Mouse (Mus musculus): ENCODE results near the gene Ace3. TPM values are rescaled to one million over a fixed set of nuclear protein-coding genes. Genes with fewer than 3 reads are reported as not detected.
"Not testable (repeated sequence)": the region's sequence is repeated elsewhere in the genome, so short reads cannot be mapped to it uniquely, and the experiment has no call there.

The Ace3 gene
- polyA plus RNA-seq, 1 experiment from 2014 or later = not detected

GRCm38 (mm10) chr11:106016440-106016839 is 22.0 kb downstream of the Ace3 start:
- H3K4me1 ChIP-seq (replicated peaks) = 0 out of 2 replicates have a peak, but pooled peaks cover 7% of the 10 kb centered on the region
- ATAC-seq (ENCODE audit: low read depth) = no peak
- DNase-seq = no peak
- H3K27ac ChIP-seq = no peak overlapping the region
- 57% methylated on average over 5 of the region's 5 CpGs for WGBS (ENCODE audit: insufficient replicate concordance)
- no peak overlapping the region for H3K4me2 ChIP-seq
- no peaks in the 10 kb centered on the region for H3K36me3 ChIP-seq
- no peaks in the 10 kb centered on the region for H3K9me3 ChIP-seq (replicated peaks)
- no peak overlapping the region for H3K9ac ChIP-seq
- peaks cover 93% of the 10 kb centered on the region for H3K27me3 ChIP-seq
- no peak overlapping the region for H3K4me3 ChIP-seq (replicated peaks)

DNA sequence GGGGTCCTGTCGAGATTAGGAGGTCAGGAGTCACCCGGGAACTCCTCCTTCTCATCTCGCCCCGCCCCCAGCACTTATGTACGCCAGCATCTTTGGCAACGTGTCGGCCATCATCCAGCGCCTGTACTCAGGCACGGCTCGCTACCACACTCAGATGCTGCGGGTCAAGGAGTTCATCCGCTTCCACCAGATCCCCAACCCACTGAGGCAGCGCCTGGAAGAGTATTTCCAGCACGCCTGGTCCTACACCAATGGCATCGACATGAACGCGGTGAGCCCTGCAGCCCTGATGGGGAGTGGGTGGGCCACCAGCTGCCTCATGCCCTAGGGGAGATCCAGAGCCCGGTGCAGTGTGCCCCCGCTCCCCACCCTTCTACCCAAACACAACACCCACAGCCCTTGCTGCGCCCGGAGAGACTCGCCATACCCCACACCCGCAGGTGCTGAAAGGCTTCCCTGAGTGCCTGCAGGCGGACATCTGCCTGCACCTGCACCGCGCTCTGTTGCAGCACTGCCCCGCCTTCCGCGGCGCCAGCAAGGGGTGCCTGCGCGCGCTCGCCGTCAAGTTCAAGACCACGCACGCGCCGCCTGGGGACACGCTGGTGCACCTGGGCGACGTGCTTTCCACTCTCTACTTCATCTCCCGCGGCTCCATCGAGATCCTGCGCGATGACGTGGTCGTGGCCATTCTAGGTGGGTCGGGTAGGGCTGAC is 25.7 kb downstream of the Ace3 start:
- H3K4me3 ChIP-seq (replicated peaks) = no peak overlapping the region
- H3K36me3 ChIP-seq = no peaks in the 10 kb centered on the region
- H3K27ac ChIP-seq = no peak overlapping the region
- no peak for ATAC-seq (ENCODE audit: low read depth)
- 0 out of 2 replicates have a peak, but pooled peaks cover 7% of the 10 kb centered on the region for H3K4me1 ChIP-seq (replicated peaks)
- no peak overlapping the region for H3K9ac ChIP-seq
- 3% methylated on average over 50 of the region's 50 CpGs for WGBS (ENCODE audit: insufficient replicate concordance)
- H3K4me2 ChIP-seq = no peak overlapping the region
- no peak for DNase-seq
- peaks cover 95% of the 10 kb centered on the region for H3K27me3 ChIP-seq
- H3K9me3 ChIP-seq (replicated peaks) = no peaks in the 10 kb centered on the region

DNA sequence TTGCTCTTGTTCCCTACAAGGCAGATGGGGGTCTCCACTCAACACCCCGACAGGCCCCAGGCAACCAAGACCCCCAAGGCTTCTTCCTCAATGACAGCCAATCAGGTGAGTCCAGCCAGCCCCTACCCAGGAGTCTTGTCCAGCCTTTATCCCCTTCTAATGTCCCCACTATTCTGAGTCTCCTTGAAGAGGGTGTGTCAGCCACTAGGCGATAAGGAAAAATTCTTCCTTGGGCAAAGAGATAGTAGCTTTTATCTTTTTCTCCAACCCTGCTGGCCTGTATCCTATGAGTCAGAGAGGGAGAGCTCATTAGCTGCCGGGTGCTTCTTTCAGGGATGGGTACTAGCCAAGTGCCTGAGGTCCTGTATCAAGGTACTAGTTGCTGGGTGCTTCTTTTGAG is 31.3 kb downstream of the Ace3 start:
- Histone ChIP-seq H3K9me3 (replicated peaks) (no peaks in the 10 kb centered on the region), H3K4me3 (replicated peaks) (no peak overlapping the region), H3K4me2 (no peak overlapping the region), H3K27ac (no peak overlapping the region), H3K4me1 (replicated peaks) (peaks cover 20% of the 10 kb centered on the region), H3K9ac (no peak overlapping the region), H3K36me3 (peaks cover 10% of the 10 kb centered on the region), H3K27me3 (peaks cover 51% of the 10 kb centered on the region)
- DNase-seq (no peak), ATAC-seq (ENCODE audit: low read depth) (peak; percentile 73)
- WGBS (ENCODE audit: insufficient replicate concordance) = 34% methylated on average over 3 of the region's 3 CpGs

DNA sequence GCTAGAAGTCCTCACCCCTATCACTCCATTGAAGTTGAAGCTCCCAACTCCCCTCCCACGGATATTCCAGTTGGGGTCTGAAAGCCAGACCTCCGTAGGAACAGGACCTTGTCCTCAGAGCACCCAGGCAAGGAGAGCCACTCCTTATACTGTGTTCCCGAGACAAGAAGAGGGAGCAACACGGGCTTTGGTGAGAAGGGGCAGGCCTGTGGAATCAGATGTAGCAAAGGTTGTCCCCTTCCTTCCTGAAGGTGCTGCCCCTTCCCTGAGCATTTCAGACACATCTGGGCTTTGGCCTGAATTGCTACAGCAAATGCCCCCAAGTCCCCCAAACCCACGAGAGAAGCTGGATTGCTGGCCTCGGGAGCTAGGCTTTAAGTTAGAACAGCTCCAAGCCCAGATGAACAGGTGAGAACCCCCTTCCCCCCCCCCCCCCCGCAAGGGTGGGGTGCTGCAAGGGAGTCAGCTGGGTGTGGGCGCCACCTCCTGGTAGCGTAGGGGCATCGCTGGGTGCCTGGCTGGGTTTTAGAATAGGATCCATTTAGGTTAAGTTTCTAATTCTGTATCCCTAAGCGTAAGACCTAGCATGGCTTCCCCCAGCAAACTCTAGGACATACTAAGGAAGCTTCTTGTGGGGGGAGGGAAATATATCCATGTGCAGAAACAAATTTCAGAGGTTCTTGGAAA is 32.1 kb downstream of the Ace3 start:
- WGBS (ENCODE audit: insufficient replicate concordance) = 23% methylated on average over 11 of the region's 11 CpGs
- Histone ChIP-seq H3K36me3 (peaks cover 10% of the 10 kb centered on the region), H3K9me3 (replicated peaks) (no peaks in the 10 kb centered on the region), H3K27ac (no peak overlapping the region), H3K27me3 (peaks cover 43% of the 10 kb centered on the region), H3K4me2 (peak overlapping the region; percentile 12; the same call in 1 of the 2 replicates), H3K4me1 (replicated peaks) (peaks cover 20% of the 10 kb centered on the region), H3K4me3 (replicated peaks) (no peak overlapping the region), H3K9ac (0 out of 2 replicates have a peak overlapping the region, but pooled peaks have one; percentile 22)
- DNase-seq = peak; percentile 30
- peak; percentile 48; the same call in 1 of the 2 replicates for ATAC-seq (ENCODE audit: low read depth)

GRCm38 (mm10) chr11:106027607-106028006 is 33.1 kb downstream of the Ace3 start:
- Histone ChIP-seq H3K27me3 (peaks cover 33% of the 10 kb centered on the region), H3K9ac (no peak overlapping the region), H3K4me1 (replicated peaks) (peaks cover 20% of the 10 kb centered on the region), H3K9me3 (replicated peaks) (no peaks in the 10 kb centered on the region), H3K36me3 (peaks cover 10% of the 10 kb centered on the region), H3K4me3 (replicated peaks) (no peak overlapping the region), H3K4me2 (no peak overlapping the region), H3K27ac (no peak overlapping the region)
- no peak for DNase-seq
- no peak for ATAC-seq (ENCODE audit: low read depth)
- 86% methylated on average over 5 of the region's 5 CpGs for WGBS (ENCODE audit: insufficient replicate concordance)

- ATAC-seq (ENCODE audit: low read depth); H3K36me3 ChIP-seq; H3K27me3 ChIP-seq; H3K9me3 ChIP-seq (replicated peaks); H3K27ac ChIP-seq: not testable (repeated sequence)
- H3K4me2 ChIP-seq = peak overlapping the region; percentile 54
- peak; percentile 26 for DNase-seq
- peaks cover 29% of the 10 kb centered on the region for H3K4me1 ChIP-seq (replicated peaks)
- 11% methylated on average over 9 of the region's 25 CpGs for WGBS (ENCODE audit: insufficient replicate concordance)
- peak overlapping the region; percentile 60 for H3K4me3 ChIP-seq (replicated peaks)
- H3K9ac ChIP-seq = peak overlapping the region; percentile 66
These were observed 37.6 kb downstream of the Ace3 start for GRCm38 (mm10) chr11:106032074-106032473.

DNA sequence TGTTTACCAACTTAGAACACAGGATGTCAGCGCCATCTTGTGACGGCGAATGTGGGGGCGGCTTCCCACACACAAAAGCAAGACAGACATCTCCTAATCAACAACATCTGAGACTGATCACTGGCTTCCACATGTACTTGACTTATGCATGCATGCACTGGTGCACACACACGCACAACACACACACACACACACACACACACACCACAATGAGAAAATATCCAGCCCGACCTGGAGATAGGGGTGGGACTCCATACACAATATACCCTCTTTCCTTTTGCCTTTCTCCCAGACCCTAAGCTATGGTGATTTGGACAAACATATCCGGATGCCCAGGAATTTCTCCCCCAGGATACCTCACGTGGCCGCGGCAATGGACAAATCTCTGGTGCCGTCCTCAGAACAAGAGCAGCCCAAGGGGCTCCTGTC is 39.0 kb downstream of the Ace3 start:
- H3K4me3 ChIP-seq (replicated peaks) = peak overlapping the region; percentile 45
- H3K27ac ChIP-seq = peak overlapping the region; percentile 88
- 39% methylated on average over 11 of the region's 11 CpGs for WGBS (ENCODE audit: insufficient replicate concordance)
- peaks cover 36% of the 10 kb centered on the region for H3K4me1 ChIP-seq (replicated peaks)
- peak overlapping the region; percentile 66 for H3K9ac ChIP-seq
- no peaks in the 10 kb centered on the region for H3K36me3 ChIP-seq
- H3K4me2 ChIP-seq = peak overlapping the region; percentile 63
- DNase-seq (no peak), ATAC-seq (ENCODE audit: low read depth) (peak; percentile 6; the same call in 1 of the 2 replicates)
- no peaks in the 10 kb centered on the region for H3K27me3 ChIP-seq
- H3K9me3 ChIP-seq (replicated peaks) = no peaks in the 10 kb centered on the region

DNA sequence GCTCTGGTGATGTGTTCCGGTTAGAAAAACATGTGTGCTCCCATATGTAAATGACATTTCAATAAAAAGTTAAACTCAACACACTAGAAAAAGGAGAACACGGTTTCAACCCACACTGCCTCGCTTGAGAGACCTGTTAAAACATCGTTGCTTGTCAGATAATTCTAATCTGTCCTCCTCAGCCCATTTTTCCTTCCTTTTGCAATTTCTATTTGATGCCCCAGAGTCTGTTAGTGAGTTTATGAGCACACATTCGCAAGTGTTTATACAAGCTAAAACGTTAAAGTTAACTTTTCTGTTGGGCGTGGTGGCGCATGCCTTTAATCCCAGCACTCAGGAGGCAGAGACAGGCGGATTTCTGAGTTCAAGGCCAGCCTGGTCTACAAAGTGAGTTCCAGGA is 40.5 kb downstream of the Ace3 start:
- peak overlapping the region; percentile 88 for H3K27ac ChIP-seq
- 53% methylated on average over 9 of the region's 9 CpGs for WGBS (ENCODE audit: insufficient replicate concordance)
- no peaks in the 10 kb centered on the region for H3K9me3 ChIP-seq (replicated peaks)
- no peaks in the 10 kb centered on the region for H3K36me3 ChIP-seq
- DNase-seq = no peak
- no peak overlapping the region for H3K4me2 ChIP-seq
- no peak for ATAC-seq (ENCODE audit: low read depth)
- H3K27me3 ChIP-seq = no peaks in the 10 kb centered on the region
- no peak overlapping the region for H3K4me3 ChIP-seq (replicated peaks)
- peak overlapping the region; percentile 66; the same call in 1 of the 2 replicates for H3K9ac ChIP-seq
- H3K4me1 ChIP-seq (replicated peaks) = peaks cover 49% of the 10 kb centered on the region

DNA sequence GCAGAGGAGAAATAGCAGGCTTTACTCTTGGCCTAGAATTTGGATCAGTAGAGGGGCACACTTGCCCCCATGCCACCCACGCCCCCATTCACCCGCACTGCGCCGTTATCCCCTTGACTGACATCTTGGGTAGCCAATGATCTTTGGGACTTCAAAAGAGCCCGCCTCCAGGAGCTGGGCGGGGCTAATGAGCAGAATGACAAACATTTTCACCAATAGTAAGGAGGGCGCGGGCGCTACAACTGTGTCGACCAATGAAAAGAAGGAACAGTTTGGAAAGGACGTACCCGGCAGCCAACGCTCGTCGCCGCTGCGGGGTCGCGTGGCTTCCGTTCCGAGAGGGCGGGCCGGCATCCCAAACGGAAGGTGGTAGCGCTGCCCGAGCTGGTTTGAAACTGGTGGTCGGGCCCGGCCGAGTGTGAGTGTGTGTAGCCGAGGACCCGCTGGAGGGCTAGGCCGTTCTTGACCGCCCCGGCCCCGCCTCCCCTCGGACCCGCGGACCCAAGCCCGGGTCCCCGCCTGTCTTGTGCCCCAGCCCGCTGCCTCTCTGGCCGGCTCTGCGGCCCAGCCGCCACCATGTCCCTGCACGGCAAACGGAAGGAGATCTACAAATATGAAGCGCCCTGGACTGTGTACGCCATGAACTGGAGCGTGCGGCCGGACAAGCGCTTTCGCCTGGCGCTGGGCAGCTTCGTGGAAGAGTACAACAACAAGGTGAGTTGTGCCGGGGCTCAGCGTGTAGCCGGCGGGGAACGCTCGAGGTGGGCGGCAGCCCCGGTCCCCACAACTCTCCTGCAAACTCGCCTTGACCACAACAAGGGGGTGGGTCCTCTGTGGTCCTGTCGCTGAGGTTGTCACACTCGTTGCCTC is 42.3 kb downstream of the Ace3 start, which contains the start of gene Dcaf7:
TSS of gene Dcaf7 (plus strand) at position 325 of the 870 bp plus-strand sequence.
- peaks cover 56% of the 10 kb centered on the region for H3K4me1 ChIP-seq (replicated peaks)
- no peaks in the 10 kb centered on the region for H3K27me3 ChIP-seq
- under 1% methylated on average over 66 of the region's 66 CpGs for WGBS (ENCODE audit: insufficient replicate concordance)
- no peaks in the 10 kb centered on the region for H3K36me3 ChIP-seq
- no peaks in the 10 kb centered on the region for H3K9me3 ChIP-seq (replicated peaks)
- DNase-seq = peak; percentile 96
- H3K4me2 ChIP-seq = peak within 1 kb of the TSS; percentile 83
- peak; percentile 98 for ATAC-seq (ENCODE audit: low read depth)
- H3K9ac ChIP-seq = peak within 1 kb of the TSS; percentile 96
- peak within 1 kb of the TSS; percentile 88 for H3K27ac ChIP-seq
- peak within 1 kb of the TSS; percentile 95 for H3K4me3 ChIP-seq (replicated peaks)

GRCm38 (mm10) chr11:106037418-106037751 is 42.9 kb downstream of the Ace3 start:
- WGBS (ENCODE audit: insufficient replicate concordance) = 0% methylated on average over 13 of the region's 13 CpGs
- peak overlapping the region; percentile 95 for H3K4me3 ChIP-seq (replicated peaks)
- H3K27me3 ChIP-seq = no peaks in the 10 kb centered on the region
- ATAC-seq (ENCODE audit: low read depth) = no peak
- no peaks in the 10 kb centered on the region for H3K9me3 ChIP-seq (replicated peaks)
- peaks cover 56% of the 10 kb centered on the region for H3K4me1 ChIP-seq (replicated peaks)
- peak overlapping the region; percentile 96 for H3K9ac ChIP-seq
- no peaks in the 10 kb centered on the region for H3K36me3 ChIP-seq
- H3K4me2 ChIP-seq = peak overlapping the region; percentile 83
- H3K27ac ChIP-seq = peak overlapping the region; percentile 88
- DNase-seq = peak; percentile 37

DNA sequence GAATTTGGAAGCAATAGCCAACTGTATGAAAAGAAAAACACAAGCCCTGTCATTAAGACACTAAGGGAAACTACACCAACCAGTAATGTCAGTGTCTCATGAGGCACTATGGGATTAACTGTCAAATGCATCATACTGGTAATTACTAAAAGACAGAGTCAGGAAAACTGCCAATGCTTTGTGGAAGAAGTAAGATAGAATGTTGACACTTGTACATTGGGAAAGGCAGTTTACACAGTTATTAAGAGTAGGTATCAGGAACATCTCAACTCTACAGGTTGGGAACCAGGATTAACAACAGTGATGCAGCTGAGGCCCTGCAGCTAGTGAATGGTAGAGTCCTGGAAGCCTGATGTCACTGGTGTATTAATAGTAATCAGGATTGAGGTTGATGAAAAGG is 49.9 kb downstream of the Ace3 start:
- Histone ChIP-seq H3K9me3 (replicated peaks) (no peaks in the 10 kb centered on the region), H3K4me1 (replicated peaks) (peaks cover 38% of the 10 kb centered on the region), H3K27ac (no peak overlapping the region), H3K9ac (no peak overlapping the region), H3K27me3 (no peaks in the 10 kb centered on the region), H3K4me2 (no peak overlapping the region), H3K36me3 (peaks cover 26% of the 10 kb centered on the region), H3K4me3 (replicated peaks) (no peak overlapping the region)
- DNase-seq (no peak), ATAC-seq (ENCODE audit: low read depth) (no peak)
